Mouse (Mus musculus) olfactory bulb, adult 2 months (tissue): Measurements from ENCODE around the gene Tnfrsf18.

Source experiments
- CTCF ChIP-seq: fragments of 200-500 bp; IDR thresholded peaks from 2 replicates; pipeline ENCODE4 v1.5.1; 2012; ENCODE audit warnings: low read depth, mild to moderate bottlenecking, low read length, moderate library complexity; ENCODE audit not compliant: insufficient read depth
- POLR2A ChIP-seq: fragments of 200-500 bp; IDR thresholded peaks from 2 replicates; pipeline ENCODE4 v1.6.1; 2012; ENCODE audit warnings: mild to moderate bottlenecking, low read depth, low read length, moderate library complexity; ENCODE audit not compliant: insufficient read depth

DNA sequence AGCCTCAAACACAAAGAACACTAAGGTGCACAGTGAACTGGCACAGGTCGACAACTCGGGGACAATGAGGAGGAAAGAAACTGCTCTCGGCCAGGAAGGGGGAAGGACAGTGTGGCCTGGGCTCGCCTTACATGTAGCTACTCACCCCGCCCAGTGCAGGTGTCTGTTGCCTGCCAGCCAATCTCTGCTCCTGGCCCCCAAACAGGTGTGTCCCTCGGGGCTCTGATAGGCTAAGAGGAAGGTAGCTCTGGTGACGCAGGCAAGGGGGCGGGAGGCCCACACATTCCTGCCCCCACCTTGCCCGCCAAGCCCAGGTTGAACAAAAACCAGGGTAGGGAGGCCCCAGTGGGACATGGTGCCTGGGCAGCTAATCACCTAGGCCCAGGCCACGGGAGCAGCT lies 33.7 kb downstream of the Tnfrsf18 start:
- TF ChIP-seq POLR2A (no peak), CTCF (no peak)
